Mouse (Mus musculus) ES-Bruce4 (cell line): ENCODE results near the gene Mndal. TPM values are rescaled to one million over a fixed set of nuclear protein-coding genes. Genes with fewer than 3 reads are reported as not detected.
"Not testable (repeated sequence)": the region's sequence is repeated elsewhere in the genome, so short reads cannot be mapped to it uniquely, and the experiment has no call there.

ENCODE experiments used
- H3K27ac ChIP-seq: 2 replicates; pipeline ENCODE4 v1.5.1; 2012; ENCODE audit warnings: low read length, inconsistent platforms; ENCODE audit not compliant: insufficient read depth
- H3K27me3 ChIP-seq: 2 replicates; pipeline ENCODE4 v1.6.1; 2012; ENCODE audit warnings: mild to moderate bottlenecking, low read length, inconsistent platforms; ENCODE audit not compliant: control insufficient read depth, poor library complexity, insufficient read depth, severe bottlenecking
- H3K36me3 ChIP-seq: 2 replicates; pipeline ENCODE4 v1.6.1; 2012; ENCODE audit warnings: inconsistent platforms, mild to moderate bottlenecking, low read length, moderate library complexity; ENCODE audit not compliant: control insufficient read depth, poor library complexity, insufficient read depth, severe bottlenecking
- H3K4me1 ChIP-seq: one replicate; pipeline ENCODE4 v1.8.1; 2011; ENCODE audit warnings: low read length; ENCODE audit not compliant: control insufficient read depth, insufficient read depth
- H3K4me3 ChIP-seq: 2 replicates; pipeline ENCODE4 v1.5.1; 2011; ENCODE audit warnings: low read depth, mild to moderate bottlenecking, low read length
- H3K9ac ChIP-seq: 2 replicates; pipeline ENCODE4 v1.6.1; 2012; ENCODE audit warnings: low read depth, mild to moderate bottlenecking, inconsistent platforms; ENCODE audit not compliant: poor library complexity, severe bottlenecking
- H3K9me3 ChIP-seq: replicated peaks from 2 replicates; pipeline ENCODE4 v1.6.1; 2012; ENCODE audit warnings: mild to moderate bottlenecking, low read length, inconsistent platforms; ENCODE audit not compliant: control insufficient read depth, poor library complexity, insufficient read depth, severe bottlenecking
- CTCF ChIP-seq: IDR thresholded peaks from one replicate; pipeline ENCODE4 v1.8.1; 2011; ENCODE audit warnings: low read depth, low read length
- EP300 ChIP-seq: IDR thresholded peaks from 2 replicates; pipeline ENCODE4 v1.6.1; 2011; ENCODE audit warnings: low read depth, low read length; ENCODE audit not compliant: insufficient read depth
- POLR2A ChIP-seq: IDR thresholded peaks from one replicate; pipeline ENCODE4 v1.8.1; 2011; ENCODE audit warnings: low read length; ENCODE audit not compliant: insufficient read depth
- polyA plus RNA-seq: library from polyadenylated mRNA; stranded (reverse); fragments of >200 nt; gene quantifications from 2 replicates; pipeline ENCODE4 v1.2.4, GENCODE M21; 2011; ENCODE audit warnings: low read depth; ENCODE audit not compliant: missing spikeins, insufficient read depth, insufficient read length

Gene Mndal
- polyA plus RNA-seq, 1 experiment, result not detected

DNA sequence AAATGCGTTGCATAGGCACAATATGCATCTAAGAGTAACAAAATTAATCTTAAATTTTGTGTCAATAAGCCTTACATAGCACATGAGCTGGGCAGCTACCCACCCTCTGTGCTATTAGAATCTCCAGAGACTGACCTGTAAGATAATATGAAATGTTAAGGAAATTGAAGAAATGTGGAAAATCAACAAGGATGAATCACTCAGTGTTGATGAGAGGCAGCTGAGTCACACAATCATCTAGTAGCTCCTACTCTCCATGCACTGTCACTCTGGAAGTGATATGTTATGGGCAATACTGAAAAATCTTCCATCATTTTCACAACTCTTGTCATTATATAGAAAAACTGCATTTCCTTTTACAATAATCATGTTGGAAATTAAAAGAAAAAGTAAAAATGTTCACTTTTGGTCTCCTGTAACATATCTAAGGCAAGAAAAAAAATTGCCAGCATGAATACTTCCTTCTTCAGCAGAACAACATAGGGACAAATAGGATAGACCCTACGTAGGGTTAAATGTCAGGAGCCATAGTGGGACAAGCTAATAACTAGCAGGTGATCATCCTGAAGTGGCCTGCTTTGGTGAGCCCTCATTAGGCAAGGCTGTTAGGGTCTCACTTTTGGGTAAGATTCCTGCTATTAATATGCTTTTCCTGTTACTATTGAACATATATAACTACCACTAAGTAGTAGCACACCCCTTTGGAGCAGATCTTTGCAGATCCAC, 12.9 kb upstream of the Mndal start:
- no peak overlapping the region for H3K27ac ChIP-seq
- no peaks in the 10 kb centered on the region for H3K4me1 ChIP-seq
- no peaks in the 10 kb centered on the region for H3K9me3 ChIP-seq
- no peak overlapping the region for H3K4me3 ChIP-seq
- TF ChIP-seq POLR2A (no peak), EP300 (no peak), CTCF (no peak)
- no peak overlapping the region for H3K9ac ChIP-seq
- no peaks in the 10 kb centered on the region for H3K36me3 ChIP-seq
- no peaks in the 10 kb centered on the region for H3K27me3 ChIP-seq

DNA sequence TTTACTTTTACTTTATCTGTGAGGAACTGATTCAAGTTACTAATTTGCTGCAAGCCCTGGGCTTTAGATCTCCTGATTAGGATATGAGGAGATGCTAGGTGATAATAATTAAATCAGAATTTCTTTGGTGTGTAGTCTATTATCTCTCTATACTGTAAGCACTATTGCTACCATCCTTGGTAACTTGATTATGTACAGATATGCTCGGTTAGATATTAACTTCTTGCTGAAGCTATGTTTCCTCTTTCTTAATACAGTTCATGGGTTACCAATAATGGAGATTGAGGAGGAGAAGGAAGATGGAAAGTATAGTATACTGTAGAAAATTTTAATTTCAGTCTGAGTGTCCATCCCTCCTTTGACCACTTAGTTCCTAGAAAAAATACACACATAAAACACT, 11.3 kb upstream of the Mndal start:
- Histone ChIP-seq H3K27ac (no peak overlapping the region), H3K4me1 (no peaks in the 10 kb centered on the region), H3K4me3 (no peak overlapping the region), H3K27me3 (no peaks in the 10 kb centered on the region), H3K36me3 (no peaks in the 10 kb centered on the region), H3K9me3 (no peaks in the 10 kb centered on the region), H3K9ac (no peak overlapping the region)
- TF ChIP-seq POLR2A (no peak), CTCF (no peak), EP300 (no peak)

DNA sequence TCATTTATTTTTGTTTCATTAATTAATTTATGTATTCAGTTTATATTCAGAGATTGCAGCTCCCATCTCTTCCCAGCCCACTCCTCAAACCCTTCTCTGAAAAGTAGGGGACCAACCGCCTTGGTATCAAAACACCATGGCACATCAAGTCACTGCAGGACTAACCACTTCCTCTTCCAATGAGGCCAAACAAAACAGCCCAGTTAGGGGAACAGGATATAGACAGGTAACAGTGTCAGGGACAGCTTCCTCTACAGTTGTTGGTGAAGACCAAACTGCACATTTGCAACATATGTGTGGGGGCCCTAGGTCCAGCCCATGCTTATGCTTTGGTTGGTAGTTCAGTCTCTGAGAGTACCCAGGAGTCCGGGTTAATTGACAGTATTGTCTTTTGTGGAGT, 6.8 kb upstream of the Mndal start:
- not testable (repeated sequence) for H3K36me3 ChIP-seq, H3K9me3 ChIP-seq, H3K27me3 ChIP-seq, H3K4me3 ChIP-seq, H3K4me1 ChIP-seq, H3K9ac ChIP-seq, H3K27ac ChIP-seq

DNA sequence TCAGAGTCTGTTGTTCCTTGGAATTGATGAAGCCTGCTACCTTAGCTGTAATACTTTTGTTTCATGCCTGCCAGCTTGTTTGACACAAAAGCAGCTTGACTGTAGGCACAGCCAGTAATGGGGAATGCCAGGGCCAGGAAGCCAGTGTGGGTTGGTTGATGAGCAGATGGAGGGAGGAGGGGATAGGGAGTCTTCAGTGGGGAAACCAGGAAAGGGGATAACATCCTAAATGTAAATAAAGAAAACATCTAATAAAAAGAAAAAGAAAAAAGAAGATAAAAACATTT, 432 bp upstream of the Mndal start:
- not testable (repeated sequence) for H3K27ac ChIP-seq, H3K4me1 ChIP-seq, H3K4me3 ChIP-seq, H3K27me3 ChIP-seq, H3K36me3 ChIP-seq, H3K9ac ChIP-seq, H3K9me3 ChIP-seq

DNA sequence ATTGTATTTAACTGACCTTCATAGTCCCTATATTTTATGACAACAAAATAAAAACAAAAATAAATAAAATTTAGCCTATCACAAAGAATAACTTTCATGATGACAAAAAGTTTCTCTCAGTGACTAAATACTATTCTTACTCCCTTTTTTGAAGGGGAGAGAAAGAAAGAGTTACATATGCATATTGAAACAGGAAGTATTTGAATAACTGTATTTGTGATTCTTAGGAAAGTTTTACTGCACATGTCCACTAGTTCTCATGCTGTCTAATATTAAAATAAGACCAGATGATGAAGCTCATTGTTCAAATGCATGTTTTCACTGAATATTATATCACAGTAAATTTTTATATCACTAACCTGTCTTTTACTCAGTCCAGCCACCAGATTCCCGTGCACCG, 769 bp downstream of the Mndal start:
- not testable (repeated sequence) for H3K36me3 ChIP-seq, H3K9ac ChIP-seq, H3K9me3 ChIP-seq, H3K4me3 ChIP-seq, H3K27me3 ChIP-seq, H3K4me1 ChIP-seq, H3K27ac ChIP-seq

DNA sequence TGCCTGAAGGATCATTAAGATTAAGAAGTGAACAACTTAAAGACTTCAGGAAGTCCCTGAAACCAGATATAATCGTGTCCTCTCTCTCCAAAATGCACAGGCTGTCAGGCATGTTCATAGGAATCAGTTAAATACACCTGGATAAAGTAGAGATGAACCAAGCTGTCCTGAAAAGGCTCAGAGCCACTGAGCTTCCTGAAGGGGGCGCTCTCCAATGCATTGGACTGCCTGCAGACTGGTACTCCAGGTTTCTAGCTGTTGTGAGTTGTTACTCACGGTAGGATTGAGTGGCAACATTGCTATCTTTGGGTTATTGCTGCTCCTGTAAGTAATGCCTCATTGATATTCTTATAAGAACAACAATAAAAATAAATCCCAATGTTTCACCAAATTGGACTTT, 23.0 kb downstream of the Mndal start:
- not testable (repeated sequence) for H3K4me1 ChIP-seq, H3K27me3 ChIP-seq, H3K36me3 ChIP-seq, H3K4me3 ChIP-seq, H3K9ac ChIP-seq, H3K27ac ChIP-seq, H3K9me3 ChIP-seq

DNA sequence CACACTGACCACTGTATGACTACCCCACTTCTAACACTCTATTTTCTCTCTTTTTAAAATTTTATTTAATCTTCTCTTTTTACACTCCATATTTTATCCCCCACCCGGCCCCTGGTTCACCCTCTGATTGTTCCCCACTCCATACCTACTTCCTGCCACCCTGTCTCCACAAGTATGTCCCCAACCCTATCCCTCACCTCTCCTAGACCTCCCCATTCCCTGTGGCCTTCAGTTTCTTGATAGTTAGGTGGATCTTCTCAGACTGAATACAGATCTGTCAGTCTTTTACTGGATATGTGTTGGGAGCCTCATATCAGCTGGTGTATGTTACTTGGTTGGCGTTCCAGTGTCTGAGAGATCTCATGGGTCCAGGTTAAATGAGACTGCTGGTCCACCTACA, 27.7 kb downstream of the Mndal start:
- Histone ChIP-seq H3K9ac (no peak overlapping the region), H3K9me3 (no peaks in the 10 kb centered on the region), H3K4me1 (no peaks in the 10 kb centered on the region), H3K4me3 (no peak overlapping the region), H3K27ac (no peak overlapping the region), H3K27me3 (no peaks in the 10 kb centered on the region), H3K36me3 (no peaks in the 10 kb centered on the region)
- TF ChIP-seq EP300 (no peak), POLR2A (no peak), CTCF (no peak)

DNA sequence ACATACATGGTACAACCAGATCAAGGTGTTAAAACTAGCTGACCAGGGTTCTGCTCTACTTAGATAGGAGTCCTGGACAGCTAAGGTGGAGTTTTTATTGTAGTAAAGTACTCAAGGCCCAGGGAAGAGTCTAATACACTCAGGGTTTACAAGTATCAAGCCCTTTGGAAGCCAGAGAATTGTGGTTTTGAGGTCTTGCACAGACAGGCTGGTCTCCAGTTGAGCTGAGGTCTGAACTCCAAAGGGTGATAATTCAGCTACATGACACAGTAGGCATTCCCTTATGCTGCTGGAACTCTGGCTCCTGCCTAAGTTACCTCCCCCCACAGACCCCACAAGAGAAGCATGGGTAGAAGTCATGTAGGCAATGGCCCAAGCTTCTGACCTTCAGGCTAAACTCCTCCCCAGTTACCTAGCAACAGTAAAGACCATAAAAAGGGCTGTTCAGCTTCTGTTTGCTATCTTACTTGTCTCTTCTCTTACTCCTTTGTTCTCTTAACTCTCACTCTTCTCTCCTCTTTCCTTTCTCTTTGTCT, 29.0 kb downstream of the Mndal start:
- not testable (repeated sequence) for H3K4me3 ChIP-seq, H3K36me3 ChIP-seq

DNA sequence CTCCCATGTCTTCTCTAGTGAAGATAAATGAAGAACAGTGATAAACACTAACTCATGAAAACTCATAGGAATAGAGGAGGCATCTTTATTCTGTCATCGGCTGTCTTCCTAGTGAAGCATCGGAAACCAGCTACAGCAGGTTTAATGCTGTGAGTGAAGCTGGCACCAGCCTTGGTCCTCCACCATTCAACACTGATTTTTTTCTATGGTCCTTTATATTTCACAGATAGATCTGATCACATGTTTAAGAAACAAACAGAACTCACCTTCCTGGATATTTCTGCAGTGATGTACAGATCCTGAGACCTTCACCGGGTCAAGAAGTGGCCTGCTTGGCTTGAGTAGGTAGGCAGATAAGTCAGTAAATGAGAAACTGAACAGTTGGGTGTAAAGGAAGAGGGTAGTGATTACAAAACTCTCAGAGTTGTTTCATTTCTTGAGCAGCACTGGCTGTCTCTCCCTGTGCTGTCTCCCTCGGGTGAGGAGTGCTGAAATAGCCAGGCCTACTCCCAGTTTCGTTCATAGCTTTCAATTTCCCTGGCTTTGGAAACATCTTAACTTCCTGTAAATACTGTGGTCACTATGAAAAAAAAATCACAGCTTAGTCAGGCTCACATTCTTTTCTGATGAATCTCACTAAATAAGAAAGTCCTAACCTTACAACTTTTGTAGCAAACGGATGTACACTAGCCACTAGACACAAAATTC, 29.6 kb downstream of the Mndal start, which contains the start of gene Ifi211:
Gene Ifi211 (minus strand): TSS at position 499 of the 708 bp plus-strand sequence.
- not testable (repeated sequence) for H3K36me3 ChIP-seq, H3K27ac ChIP-seq, H3K4me1 ChIP-seq, H3K4me3 ChIP-seq, H3K9me3 ChIP-seq, H3K27me3 ChIP-seq, H3K9ac ChIP-seq

More for the DNA sequence above, 29.0 kb downstream of the Mndal start:
- not testable (repeated sequence) for H3K4me1 ChIP-seq, H3K27ac ChIP-seq, H3K9me3 ChIP-seq, H3K27me3 ChIP-seq, H3K9ac ChIP-seq
